Mouse (Mus musculus) embryonic facial prominence, embryonic 14.5 days (tissue): Measurements from ENCODE around the gene Pam. TPM values are rescaled to one million over a fixed set of nuclear protein-coding genes. Genes with fewer than 3 reads are reported as not detected.

Source experiments
- ATAC-seq: fragments of 200-750 bp; cut with Nextera tagmentation; 2 replicates; pipeline ENCODE4 v1.8.0; 2017; ENCODE audit warnings: low read depth, moderate number of reproducible peaks, moderate TSS enrichment
- DNase-seq: peaks from one replicate; pipeline ENCODE4 v3.0.0-alpha.2; 2015; ENCODE audit warnings: low spot score
- H3K27ac ChIP-seq: fragments of 300-500 bp; sonication (generic); replicated peaks from 2 replicates; pipeline ENCODE4 v1.5.1; 2014; ENCODE audit warnings: low read depth, mild to moderate bottlenecking, low read length, moderate library complexity
- H3K27me3 ChIP-seq: fragments of 300-500 bp; sonication (generic); replicated peaks from 2 replicates; pipeline ENCODE4 v1.6.1; 2014; ENCODE audit warnings: low read length; ENCODE audit not compliant: control insufficient read depth, insufficient read depth
- H3K36me3 ChIP-seq: fragments of 300-500 bp; sonication (generic); 2 replicates; pipeline ENCODE4 v1.6.1; 2014; ENCODE audit warnings: low read length, mixed read lengths; ENCODE audit not compliant: control insufficient read depth, insufficient read depth
- H3K4me1 ChIP-seq: fragments of 300-500 bp; sonication (generic); 2 replicates; pipeline ENCODE4 v1.6.1; 2014; ENCODE audit warnings: antibody characterized with exemption, low read length; ENCODE audit not compliant: control insufficient read depth, insufficient read depth
- H3K4me2 ChIP-seq: fragments of 300-500 bp; sonication (generic); 2 replicates; pipeline ENCODE4 v1.6.1; 2014; ENCODE audit warnings: low read depth, mild to moderate bottlenecking, low read length, moderate library complexity, mixed read lengths
- H3K4me3 ChIP-seq: fragments of 300-500 bp; sonication (generic); 2 replicates; pipeline ENCODE4 v1.5.1; 2014; ENCODE audit warnings: low read depth, mild to moderate bottlenecking, low read length
- H3K9ac ChIP-seq: fragments of 300-500 bp; sonication (generic); 2 replicates; pipeline ENCODE4 v1.6.1; 2014; ENCODE audit warnings: low read depth, mild to moderate bottlenecking, low read length, moderate library complexity, mixed read lengths
- H3K9me3 ChIP-seq: fragments of 300-500 bp; sonication (generic); 2 replicates; pipeline ENCODE4 v1.6.1; 2016; ENCODE audit warnings: low read length; ENCODE audit not compliant: control insufficient read depth
- WGBS: fragments of 180-500 bp; shearing (Covaris S2); extraction: QIAGEN DNeasy Blood & Tissue Kit; methylation state at CpG from one replicate; pipeline ENCODE4 v1.1.7; 2014; 5-methylcytosine and 5-hydroxymethylcytosine counted together
- polyA plus RNA-seq: library from polyadenylated mRNA; unstranded; fragments of >200 nt; fragmentation: Nextera tagmentation; extraction: Ambion mirVana; gene quantifications from 2 replicates; pipeline ENCODE4 v1.2.1, GENCODE M21; 2014

The Pam gene
- polyA plus RNA-seq, 1 experiment from 2014 or later = 50.1 TPM

- DNase-seq (no peak), ATAC-seq (no peak)
- no peaks in the 10 kb centered on the region for H3K9me3 ChIP-seq
- H3K27me3 ChIP-seq = no peaks in the 10 kb centered on the region
- no peak overlapping the region for H3K4me2 ChIP-seq
- no peak overlapping the region for H3K9ac ChIP-seq
- no peak overlapping the region for H3K4me3 ChIP-seq
- H3K36me3 ChIP-seq = no peaks in the 10 kb centered on the region
- no peaks in the 10 kb centered on the region for H3K4me1 ChIP-seq
- H3K27ac ChIP-seq = no peak overlapping the region
- WGBS = 79% methylated on average over 9 of the region's 9 CpGs
These were observed 207.9 kb downstream of the Pam start for GRCm38 (mm10) chr1:97887511-97887910.

DNA sequence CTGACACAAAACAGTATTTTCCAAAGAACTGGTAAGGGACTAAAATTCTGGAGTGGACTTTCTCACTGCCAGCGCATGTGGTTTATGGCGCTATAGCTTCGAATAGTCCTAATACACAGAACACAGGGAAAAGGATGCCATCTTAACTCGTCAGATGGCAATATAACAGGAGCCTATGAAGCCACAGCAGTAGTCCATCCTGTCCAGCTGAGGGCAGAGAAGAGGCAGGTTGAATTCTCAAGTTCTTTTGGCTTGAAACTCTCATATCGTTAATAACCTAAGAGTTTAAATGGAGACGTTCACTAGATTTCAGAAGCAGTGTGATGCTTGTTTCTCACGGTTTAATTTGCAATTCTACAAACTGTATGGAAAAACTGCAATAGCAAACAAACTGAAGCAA, 211.9 kb downstream of the Pam start:
- 90% methylated on average over 7 of the region's 7 CpGs for WGBS
- no peak overlapping the region for H3K4me2 ChIP-seq
- no peaks in the 10 kb centered on the region for H3K4me1 ChIP-seq
- no peaks in the 10 kb centered on the region for H3K27me3 ChIP-seq
- no peak for ATAC-seq
- H3K9ac ChIP-seq = no peak overlapping the region
- H3K4me3 ChIP-seq = no peak overlapping the region
- DNase-seq = no peak
- H3K9me3 ChIP-seq = no peaks in the 10 kb centered on the region
- no peak overlapping the region for H3K27ac ChIP-seq
- no peaks in the 10 kb centered on the region for H3K36me3 ChIP-seq

DNA sequence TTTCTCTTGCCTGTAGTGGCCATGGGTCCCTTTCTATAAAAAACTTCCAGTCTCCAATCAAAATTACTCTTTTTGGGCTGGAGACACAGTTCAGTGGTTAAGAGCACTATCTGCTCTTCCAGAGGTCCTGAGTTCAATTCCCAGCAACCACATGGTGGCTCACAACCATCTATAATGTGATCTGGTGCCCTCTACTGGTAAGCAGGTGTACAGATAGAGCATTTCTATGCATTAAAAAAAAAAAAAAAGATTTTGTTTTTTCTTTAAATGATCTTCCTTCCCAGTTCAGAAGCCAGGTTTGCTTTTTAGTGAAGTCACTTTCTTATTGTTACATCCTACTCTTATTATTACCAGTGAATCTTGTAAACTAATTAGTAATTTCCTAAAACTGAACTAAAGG, 218.4 kb downstream of the Pam start:
- Histone ChIP-seq H3K9ac (no peak overlapping the region), H3K27ac (no peak overlapping the region), H3K4me2 (no peak overlapping the region), H3K27me3 (no peaks in the 10 kb centered on the region), H3K4me1 (no peaks in the 10 kb centered on the region), H3K4me3 (no peak overlapping the region), H3K36me3 (no peaks in the 10 kb centered on the region), H3K9me3 (no peaks in the 10 kb centered on the region)
- DNase-seq (no peak), ATAC-seq (no peak)

DNA sequence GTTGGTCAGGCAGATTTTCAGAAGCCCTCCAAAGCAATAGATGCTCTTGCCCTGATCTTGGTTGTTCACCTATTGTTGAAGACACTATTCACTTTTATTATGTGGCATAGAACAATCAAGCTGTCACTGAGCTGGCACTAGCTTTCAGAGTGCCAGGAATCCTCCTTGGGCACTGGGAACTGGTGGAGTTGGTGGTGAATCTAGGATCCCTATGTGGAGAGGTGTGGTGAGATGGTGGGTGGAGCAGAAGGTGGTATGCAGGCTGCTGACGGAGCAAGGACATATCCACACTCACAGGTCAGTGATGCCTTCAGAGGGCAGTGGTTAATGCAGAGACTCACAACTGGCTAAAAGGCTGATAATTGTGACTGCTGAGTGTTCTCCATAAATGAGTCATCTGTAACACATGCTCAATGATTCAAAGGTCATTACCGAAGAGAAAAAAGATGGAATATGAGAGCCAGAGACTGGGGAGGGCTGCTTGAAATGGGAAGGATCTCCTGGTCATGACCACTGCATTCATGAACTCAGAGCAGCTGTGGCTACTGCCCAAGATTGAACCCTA, 221.9 kb downstream of the Pam start:
- DNase-seq (no peak), ATAC-seq (no peak)
- H3K4me2 ChIP-seq = no peak overlapping the region
- no peaks in the 10 kb centered on the region for H3K4me1 ChIP-seq
- no peak overlapping the region for H3K27ac ChIP-seq
- H3K9me3 ChIP-seq = no peaks in the 10 kb centered on the region
- no peak overlapping the region for H3K4me3 ChIP-seq
- no peaks in the 10 kb centered on the region for H3K27me3 ChIP-seq
- H3K36me3 ChIP-seq = no peaks in the 10 kb centered on the region
- no peak overlapping the region for H3K9ac ChIP-seq
- 92% methylated on average over 2 of the region's 2 CpGs for WGBS

DNA sequence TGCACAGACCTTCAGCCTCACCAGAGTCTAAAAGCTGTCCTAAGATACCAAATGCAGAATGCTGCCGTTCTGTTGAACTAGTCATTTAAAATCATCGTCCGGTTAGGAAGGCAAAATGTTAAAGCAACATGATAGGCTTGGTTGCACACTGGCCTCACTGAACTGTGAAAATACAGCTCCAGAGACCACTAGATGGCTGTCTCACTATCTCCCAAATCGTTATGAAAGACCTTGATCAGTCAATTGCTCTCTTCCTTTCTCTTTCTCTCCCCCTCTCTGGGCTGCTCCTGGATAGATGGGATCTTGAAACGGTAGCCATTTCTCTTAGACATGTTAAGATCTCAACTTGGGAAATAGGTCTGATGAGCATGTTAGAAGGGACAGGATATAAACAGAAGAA, 223.0 kb downstream of the Pam start:
- Histone ChIP-seq H3K27me3 (no peaks in the 10 kb centered on the region), H3K4me2 (no peak overlapping the region), H3K9ac (no peak overlapping the region), H3K9me3 (no peaks in the 10 kb centered on the region), H3K4me1 (no peaks in the 10 kb centered on the region), H3K27ac (no peak overlapping the region), H3K36me3 (no peaks in the 10 kb centered on the region), H3K4me3 (no peak overlapping the region)
- DNase-seq (peak; percentile 17), ATAC-seq (no peak)
- WGBS = 54% methylated on average over 5 of the region's 5 CpGs

DNA sequence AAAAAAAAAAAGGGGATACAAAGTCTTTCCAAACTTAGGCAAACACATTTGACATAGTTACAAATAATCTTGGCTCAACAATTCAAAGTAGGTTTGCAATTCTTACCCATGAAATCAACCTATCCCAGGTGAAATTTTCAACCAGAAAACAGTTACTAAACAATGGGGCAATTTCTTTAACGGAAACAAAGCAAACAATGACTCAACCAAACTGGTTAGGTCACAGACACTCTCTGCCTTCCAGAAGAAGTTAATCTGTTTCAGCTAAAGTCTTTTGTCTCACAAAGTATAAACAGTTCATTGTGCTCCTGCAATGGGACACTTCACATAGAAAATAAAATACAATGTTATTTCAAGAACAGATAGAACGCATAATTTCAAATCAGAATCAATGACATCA, 223.4 kb downstream of the Pam start:
- WGBS = 86% methylated on average over 2 of the region's 2 CpGs
- Histone ChIP-seq H3K9ac (no peak overlapping the region), H3K27me3 (no peaks in the 10 kb centered on the region), H3K4me2 (no peak overlapping the region), H3K27ac (no peak overlapping the region), H3K36me3 (no peaks in the 10 kb centered on the region), H3K9me3 (no peaks in the 10 kb centered on the region), H3K4me3 (no peak overlapping the region), H3K4me1 (no peaks in the 10 kb centered on the region)
- DNase-seq (no peak), ATAC-seq (no peak)

DNA sequence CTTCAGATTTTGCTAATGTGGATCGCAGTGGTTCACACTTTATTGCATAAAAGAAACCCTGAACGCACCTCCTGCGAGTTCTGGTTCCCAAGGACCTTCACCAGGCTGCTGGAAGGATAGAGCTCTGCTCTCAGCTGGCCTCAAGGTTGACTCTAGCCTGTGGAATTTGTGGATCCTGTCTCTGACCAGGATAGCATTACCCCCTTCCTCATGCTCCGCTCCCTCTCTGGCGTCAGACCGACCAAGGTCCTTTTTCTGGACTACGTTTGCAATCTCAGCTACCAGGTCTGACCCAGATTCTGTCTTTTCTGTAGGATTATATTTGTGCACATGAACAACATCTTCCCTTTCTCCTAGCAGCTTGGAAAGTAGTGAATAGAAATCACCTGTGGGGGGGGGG, 231.3 kb downstream of the Pam start:
- Histone ChIP-seq H3K4me3 (no peak overlapping the region), H3K27ac (no peak overlapping the region), H3K27me3 (no peaks in the 10 kb centered on the region), H3K4me1 (no peaks in the 10 kb centered on the region), H3K4me2 (no peak overlapping the region), H3K9ac (no peak overlapping the region), H3K36me3 (no peaks in the 10 kb centered on the region), H3K9me3 (no peaks in the 10 kb centered on the region)
- no peak for DNase-seq
- 94% methylated on average over 7 of the region's 7 CpGs for WGBS
- no peak for ATAC-seq

DNA sequence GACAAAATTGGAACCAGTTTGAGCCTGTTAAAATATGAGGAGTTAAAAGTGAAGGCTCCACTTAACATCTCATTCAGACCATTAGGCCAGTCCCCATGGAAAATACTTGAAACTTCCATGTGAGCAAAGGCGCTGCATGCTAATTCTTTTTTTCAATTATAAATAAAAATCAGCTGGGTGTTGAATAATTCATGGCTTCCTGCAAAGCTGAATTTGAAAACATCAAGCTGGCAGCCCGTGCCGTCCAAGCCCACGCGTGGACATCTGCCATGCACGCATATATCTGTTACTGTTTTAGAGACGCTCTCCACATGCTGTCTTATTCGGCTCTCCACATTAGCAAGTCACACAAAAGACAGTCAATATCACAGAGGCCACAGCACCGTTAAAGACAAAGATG, 232.3 kb downstream of the Pam start:
- Histone ChIP-seq H3K9me3 (no peaks in the 10 kb centered on the region), H3K36me3 (no peaks in the 10 kb centered on the region), H3K4me3 (no peak overlapping the region), H3K4me2 (no peak overlapping the region), H3K27me3 (no peaks in the 10 kb centered on the region), H3K27ac (no peak overlapping the region), H3K4me1 (no peaks in the 10 kb centered on the region), H3K9ac (no peak overlapping the region)
- ATAC-seq (no peak), DNase-seq (peak; percentile 23)
- WGBS = 66% methylated on average over 9 of the region's 9 CpGs

- DNase-seq = no peak
- ATAC-seq = no peak
These were observed 232.7 kb downstream of the Pam start for GRCm38 (mm10) chr1:97862734-97863133.

More at GRCm38 (mm10) chr1:97862734-97863133, 232.7 kb downstream of the Pam start:
- 85% methylated on average over 5 of the region's 5 CpGs for WGBS
- Histone ChIP-seq H3K4me2 (no peak overlapping the region), H3K27me3 (no peaks in the 10 kb centered on the region), H3K9me3 (no peaks in the 10 kb centered on the region), H3K36me3 (no peaks in the 10 kb centered on the region), H3K4me3 (no peak overlapping the region), H3K4me1 (no peaks in the 10 kb centered on the region), H3K27ac (no peak overlapping the region), H3K9ac (no peak overlapping the region)
